Mouse (Mus musculus) erythroid progenitor cell, adult 5-6 weeks (primary cell): ENCODE measurements at regions not wholly inside any gene's neighbourhood (a gene's known extent, or its start where the extent isn't known, plus 50 kb on each side); places are given as distances from the start of the nearest gene placed in this dataset.

Experiments used
- ATAC-seq: replicated peaks from 2 replicates; pipeline ENCODE4 v1.8.0; 2016; ENCODE audit warnings: moderate number of reproducible peaks, mild to moderate bottlenecking, moderate TSS enrichment, inconsistent platforms; ENCODE audit not compliant: poor library complexity, low FRiP score, severe bottlenecking

DNA sequence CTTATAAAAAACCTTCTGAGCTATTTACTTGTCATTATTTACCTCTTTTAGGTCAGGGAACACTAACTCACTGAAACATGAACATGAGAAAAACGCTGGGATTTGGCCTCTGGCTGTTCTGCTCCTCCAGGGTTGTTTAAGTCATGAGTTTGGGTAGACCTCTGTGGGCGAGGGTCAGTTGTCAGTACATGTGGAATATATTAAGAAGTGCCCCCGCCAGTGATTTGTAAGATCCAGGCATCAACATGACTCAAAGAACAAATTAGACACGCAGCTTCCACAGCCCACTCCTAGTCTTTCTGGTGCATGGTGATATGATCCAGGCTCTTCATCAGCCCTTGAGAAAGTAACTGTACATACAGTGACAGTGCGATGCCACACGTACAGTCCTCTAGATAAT, 180.3 kb downstream of the Pten start:
- ATAC-seq, result no peak

DNA sequence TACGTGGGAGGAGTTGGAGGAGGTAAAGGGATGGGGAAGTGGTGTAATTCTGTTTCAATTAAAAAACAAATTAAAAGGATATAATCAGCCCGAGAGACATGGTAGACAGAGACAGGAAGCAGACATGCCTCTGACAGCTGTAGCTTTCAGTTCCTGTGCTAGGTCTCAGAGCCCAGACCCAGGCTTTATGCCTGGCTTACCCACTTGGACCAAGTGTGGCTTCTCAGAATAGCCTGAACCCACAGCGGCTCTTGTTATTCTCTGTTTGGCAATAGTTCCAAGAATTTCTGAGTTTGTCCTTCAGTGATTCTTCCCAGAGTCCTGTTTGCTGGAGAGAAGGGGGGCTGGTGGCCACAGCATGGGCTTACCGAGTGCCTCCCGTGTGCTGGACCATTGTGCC, 182.4 kb downstream of the Pten start:
- ATAC-seq, result no peak

GRCm38 (mm10) chr19:32940806-32941205, 183.5 kb downstream of the Pten start:
- ATAC-seq, result no peak

GRCm38 (mm10) chr19:32943594-32944230, 186.4 kb downstream of the Pten start:
- no peak for ATAC-seq

DNA sequence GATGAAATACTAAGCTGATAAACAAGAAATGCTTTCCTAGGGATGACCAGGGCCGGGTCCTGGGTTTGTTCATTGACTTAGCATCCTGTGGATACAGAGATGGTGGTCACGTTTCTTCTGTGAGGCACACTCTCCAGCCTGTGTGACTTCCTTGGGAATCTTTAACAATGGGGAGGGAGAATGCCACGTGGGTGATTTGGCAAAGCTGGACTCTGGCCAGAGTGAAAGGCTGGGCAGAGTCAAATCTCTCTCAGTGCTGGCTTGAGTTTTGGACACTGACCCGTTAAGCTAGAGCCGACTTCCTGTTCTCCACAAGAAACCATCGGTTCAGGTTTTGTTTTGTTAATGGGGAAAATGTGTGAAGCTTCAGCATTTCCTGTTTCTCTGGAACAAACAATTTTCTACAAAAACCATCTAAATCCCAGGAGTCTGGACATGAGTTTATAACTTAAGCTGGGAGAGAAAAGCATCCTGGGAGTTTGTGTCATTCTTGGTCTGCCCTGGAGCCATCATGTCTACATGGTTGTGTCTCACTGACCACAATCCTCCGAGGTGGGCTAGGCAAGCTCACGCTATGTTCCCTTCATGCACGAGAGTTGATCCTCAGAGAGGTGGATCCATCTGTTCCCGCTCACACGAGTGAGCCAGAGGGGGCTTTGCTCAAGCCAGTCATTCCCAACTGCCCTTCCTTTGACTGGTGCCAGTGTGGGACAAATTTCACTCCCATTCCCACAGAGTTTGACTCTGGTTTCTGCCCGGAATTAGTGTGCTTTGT, 190.0 kb downstream of the Pten start:
- ATAC-seq, result no peak

DNA sequence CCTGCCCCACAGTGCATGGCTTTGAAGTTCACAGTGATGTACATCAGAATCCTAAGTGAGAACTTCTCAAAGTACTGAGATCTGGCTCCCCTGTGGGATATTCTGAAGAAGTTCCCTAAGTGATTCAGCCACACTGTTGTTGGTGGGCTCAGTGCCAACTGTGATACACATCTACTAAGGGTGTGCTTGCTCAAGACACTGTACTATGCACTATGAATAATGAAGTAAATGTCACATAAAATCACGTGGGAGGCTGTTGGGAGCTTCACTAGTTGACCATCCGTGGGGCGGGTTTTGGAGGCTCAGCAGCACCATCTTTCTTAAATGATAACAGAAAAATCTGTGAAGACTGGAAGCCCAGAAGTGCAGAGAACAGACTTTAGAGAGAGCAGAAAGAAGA, 193.0 kb downstream of the Pten start:
- ATAC-seq, result no peak

GRCm38 (mm10) chr19:32950794-32951193, 193.5 kb downstream of the Pten start:
- ATAC-seq, result no peak

GRCm38 (mm10) chr19:32952425-32952824, 195.1 kb downstream of the Pten start:
- no peak for ATAC-seq

DNA sequence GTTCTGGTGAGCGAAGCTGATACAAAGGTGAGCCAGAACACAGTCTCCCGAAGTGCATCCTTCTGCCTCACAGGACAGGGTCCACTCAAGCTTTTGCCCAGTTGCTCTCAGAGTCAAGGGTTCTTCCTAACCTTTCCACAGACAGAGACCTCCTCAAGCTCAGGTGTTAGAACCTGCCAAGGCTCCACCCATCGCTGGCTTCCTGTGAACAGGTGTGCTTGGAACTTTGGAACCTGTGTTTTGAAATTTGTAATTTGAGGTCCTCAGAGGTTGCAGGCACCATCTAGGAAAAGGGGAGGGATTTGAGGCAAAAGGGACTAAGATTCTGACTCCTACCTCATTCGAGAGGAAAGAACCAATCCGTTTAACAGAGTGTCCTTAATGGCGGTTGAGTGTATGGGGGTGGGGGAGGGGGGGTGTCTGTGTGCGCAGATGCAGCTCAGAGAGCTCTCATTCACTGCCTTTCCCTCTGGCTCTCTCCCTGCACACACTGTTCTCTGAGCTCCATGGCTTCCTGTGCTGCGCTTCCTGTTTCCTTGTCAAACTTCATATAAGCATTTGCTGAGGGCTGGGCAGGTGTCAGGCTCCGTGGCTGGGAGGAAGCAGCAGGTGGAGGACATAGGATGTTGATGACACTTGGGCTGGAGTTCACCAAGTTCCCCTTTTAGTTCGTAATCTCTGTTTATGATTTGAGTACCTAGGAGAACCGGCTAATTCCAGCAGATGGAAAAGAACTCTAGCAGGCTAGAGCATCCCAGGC, 195.8 kb downstream of the Pten start:
- no peak for ATAC-seq

DNA sequence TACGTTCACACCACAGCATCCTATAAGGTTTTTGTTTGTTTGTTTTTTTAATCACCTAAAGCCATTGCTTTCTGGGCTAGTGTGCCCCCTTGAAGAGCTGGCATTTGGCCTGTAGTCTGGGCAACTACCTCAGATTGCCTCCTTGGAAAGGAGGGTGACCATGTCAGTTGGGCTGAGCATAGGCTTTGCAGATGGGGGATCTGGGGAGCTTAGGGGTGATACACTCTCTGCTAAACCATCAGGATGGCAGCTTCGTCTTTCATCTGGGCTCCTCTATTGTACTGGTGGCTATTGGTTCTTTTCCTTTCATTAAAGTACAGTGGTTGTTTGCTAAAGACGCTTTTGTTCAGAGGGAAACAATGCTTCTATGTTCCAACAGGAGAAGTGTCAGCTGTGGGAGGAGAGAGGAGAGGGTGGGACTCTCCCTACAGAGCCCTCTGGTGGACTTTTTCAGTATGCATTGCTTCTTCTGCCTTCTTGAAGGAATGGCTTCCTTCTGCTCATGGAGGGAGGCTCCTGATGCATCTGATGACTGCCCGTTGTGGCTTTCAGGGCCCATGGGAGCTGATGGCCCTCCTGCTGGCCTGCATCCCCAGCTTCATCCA, 196.8 kb downstream of the Pten start:
- no peak for ATAC-seq

DNA sequence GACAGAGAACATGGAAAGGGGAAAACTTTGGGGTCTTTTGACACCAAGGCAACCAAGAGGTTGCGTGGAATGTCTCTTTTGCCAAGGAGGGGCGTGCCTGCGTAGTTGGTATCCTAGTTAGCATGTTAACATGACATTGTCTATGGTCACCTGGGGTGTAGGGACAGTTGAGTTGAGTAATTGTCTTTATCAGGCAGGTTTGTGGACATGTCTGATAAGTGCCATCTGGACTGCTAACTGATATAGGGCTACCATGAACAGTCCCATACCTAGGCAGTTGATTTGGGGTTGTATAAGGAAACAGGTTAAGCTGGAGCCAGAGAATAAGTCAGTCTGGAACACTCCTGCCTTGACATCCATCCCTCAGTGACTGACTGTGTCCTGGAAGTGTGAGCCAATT, 197.6 kb downstream of the Pten start:
- no peak for ATAC-seq

- ATAC-seq, result no peak
These were observed 199.0 kb downstream of the Pten start for GRCm38 (mm10) chr19:32956143-32956915.

GRCm38 (mm10) chr19:32956916-32957558, 199.7 kb downstream of the Pten start:
- ATAC-seq, result no peak

DNA sequence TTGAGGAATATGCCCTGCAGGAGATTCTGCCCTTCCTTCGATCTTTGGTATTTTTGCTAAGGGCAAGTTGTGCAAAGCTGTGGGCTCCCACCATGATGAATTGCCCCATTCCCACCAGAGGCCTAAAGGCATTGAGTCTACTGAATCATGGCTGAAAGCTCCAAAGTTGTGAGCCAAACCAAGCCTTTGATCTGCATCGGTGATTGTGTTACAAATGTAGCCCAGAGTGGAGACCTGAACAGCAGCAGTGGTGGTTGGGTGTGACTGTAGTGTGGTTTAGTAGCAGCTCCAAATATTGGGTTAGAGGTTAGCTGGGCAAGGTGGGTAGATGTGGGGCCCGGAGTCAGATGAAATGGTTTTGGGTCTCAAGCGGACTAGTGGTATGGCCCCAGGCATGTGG, 201.0 kb downstream of the Pten start:
- ATAC-seq, result no peak

DNA sequence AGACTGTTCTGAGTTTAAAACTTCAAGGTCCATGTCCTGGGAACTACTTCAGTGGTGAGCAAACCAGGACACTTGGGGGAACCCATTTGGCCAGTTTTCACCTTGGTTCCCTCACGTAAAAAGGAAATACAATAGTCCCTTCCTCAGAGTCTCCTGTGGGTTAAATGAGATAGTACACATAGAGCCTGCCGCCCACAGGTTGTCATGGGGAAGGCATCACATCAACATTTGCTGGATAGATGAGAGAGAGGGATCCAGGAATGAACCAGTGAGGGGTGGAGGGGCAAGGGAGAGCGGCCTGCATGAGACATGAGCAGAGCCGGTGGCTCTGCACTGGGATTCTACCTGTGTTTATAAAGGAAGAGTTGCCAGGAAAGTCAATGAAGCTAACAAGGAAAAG, 201.5 kb downstream of the Pten start:
- ATAC-seq, result no peak

DNA sequence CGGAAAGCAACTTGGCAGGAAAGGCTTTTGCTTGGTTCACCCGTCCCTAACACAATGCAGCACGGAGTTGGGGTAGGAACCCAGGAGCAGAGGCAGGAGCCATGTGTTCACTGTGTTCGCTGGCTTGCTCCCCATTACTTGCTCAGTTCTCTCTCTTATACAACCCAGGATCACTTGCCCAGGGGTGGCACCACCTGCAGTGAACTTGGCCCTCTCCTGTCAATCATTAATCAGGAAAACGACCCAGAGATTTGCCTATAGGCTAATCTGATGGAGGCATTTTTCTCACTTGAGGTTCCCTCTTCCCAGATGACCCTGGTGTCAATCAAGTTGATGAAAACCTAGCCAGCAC, 202.5 kb downstream of the Pten start:
- no peak for ATAC-seq

- ATAC-seq, result no peak
These were observed 203.1 kb downstream of the Pten start for GRCm38 (mm10) chr19:32960196-32960947.

DNA sequence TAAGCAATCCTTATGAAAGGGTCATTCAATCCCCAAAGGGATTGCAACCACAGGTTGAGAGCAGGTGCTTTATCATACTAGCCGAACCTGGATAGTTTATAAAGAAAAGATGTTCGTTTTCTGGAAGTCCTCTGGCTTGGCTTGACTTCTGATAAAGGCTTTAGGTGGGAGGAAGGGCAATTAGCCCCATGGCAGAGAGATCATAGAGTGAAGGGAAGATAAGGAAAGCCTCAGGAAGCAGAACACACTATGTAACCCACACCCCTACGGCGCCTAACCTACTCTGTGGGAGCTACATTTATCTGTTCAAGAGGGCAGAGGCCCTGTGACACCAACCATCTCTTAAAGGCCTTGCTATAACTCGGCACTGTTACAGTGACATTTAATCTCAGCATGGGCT, 204.2 kb downstream of the Pten start:
- ATAC-seq, result no peak

DNA sequence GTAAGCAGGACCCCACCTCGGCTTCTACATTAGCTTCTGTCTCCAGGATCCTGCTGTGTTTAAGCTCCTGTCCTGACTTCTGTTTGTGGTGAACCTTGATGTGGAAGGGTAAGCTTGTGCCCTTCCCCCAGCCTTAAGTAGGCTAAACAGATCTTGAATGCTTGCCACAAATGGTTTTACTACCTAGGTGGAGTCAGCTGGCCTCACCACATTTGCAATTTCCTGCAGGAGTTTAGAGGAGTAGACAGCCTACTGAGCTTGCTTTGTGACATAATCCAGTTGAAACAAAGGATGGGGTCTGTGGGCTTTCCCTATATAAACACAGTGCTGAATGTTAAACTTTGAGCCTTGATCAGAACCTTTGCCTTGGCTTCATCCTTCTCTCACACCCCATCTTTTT, 206.7 kb downstream of the Pten start:
- ATAC-seq, result no peak
